20 mouse cellular contexts compared by ENCODE assay signal in the genomic region with DNA sequence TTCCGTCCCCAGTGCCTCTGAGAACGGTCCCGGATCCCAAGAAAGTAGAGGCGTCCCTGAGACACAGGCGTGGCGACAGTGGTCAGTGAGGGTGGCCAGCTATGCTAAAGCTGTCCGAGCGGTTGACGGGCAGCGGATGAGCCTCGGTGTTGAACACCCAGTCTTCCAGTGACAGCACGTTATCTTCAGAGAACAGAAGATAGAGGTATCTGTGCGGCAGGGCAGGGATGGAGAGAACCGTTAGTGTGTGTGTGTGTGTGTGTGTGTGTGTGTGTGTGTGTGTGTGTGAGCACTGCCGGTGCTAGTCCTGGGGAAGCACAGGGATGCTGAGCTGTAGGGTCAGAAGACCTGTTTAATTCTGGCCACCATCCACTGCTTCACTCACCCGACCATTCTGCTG. TPM values are rescaled to one million over a fixed set of nuclear protein-coding genes. Genes with fewer than 3 reads are reported as not detected.
DNase-seq lines count a peak whose midpoint lies in the region; ATAC-seq and TF ChIP-seq lines count a peak whose summit lies in the region.
"Had no signal": no experiment of that assay in that cellular context is flagged by ENCODE, and none has a peak within 500 bp of the region (broad histone marks: within the 10 kb centered on the region; RNA-seq: fewer than 3 reads in every experiment).

No protein-coding gene starts in this region.

- no peak overlapping the region for H3K9ac ChIP-seq in MEL (ENCODE audit: control insufficient read depth, low read depth, low read length, poor library complexity, severe bottlenecking)
- no peak overlapping the region for H3K9ac ChIP-seq in liver, embryonic 11.5 days (ENCODE audit: low read depth, low read length)
- H3K9ac ChIP-seq in liver, embryonic 15.5 days: no peak overlapping the region
- H3K9ac ChIP-seq: embryonic facial prominence, embryonic 12.5 days; forebrain, embryonic 12.5 days; heart, embryonic 13.5 days; hindbrain, embryonic 13.5 days had no signal

- TF ChIP-seq CTCF in MEL (IDR thresholded peaks at IDR 0.05 in 2 of 3, conservative IDR thresholded peaks at IDR 0.05 in 1 of 3; ENCODE audit: control insufficient read depth in 1 of 3, insufficient read depth in 1 of 3, low read depth in 2 of 3, low read length in 3 of 3, poor library complexity in 1 of 3, severe bottlenecking in 1 of 3): no peak

- no peak for DNase-seq in MEL (ENCODE audit: low read depth, low spot score)
- no peak for DNase-seq in liver, embryonic 11.5 days (ENCODE audit: low spot score)
- no peak for DNase-seq in gastrocnemius, adult 18-20 months (ENCODE audit: low spot score)
- DNase-seq in embryo, embryonic 10.5 days (ENCODE audit: low spot score): no peak
- no peak for DNase-seq in gastrocnemius, postnatal 36 days
- DNase-seq: adrenal gland, adult 2 months; adrenal gland, postnatal 25 days; cerebellum, adult 18-20 months; gastrocnemius, postnatal 25 days; heart, adult 11 months; heart, postnatal 4 days had no signal

- H3K79me2 ChIP-seq in MEL (ENCODE audit: control insufficient read depth, insufficient read depth, low read length, poor library complexity): no peaks in the 10 kb centered on the region

- no peak for TF ChIP-seq RAD21 in MEL (IDR thresholded peaks at IDR 0.05; ENCODE audit: low read depth, low read length)

- peak; percentile 72 for ATAC-seq in liver, embryonic 11.5 days (replicated peaks; ENCODE audit: low FRiP score)
- ATAC-seq in liver, embryonic 15.5 days (ENCODE audit: insufficient read depth): 0 out of 2 replicates have a peak, but pooled peaks have one; percentile 47
- peak; percentile 51; the same call in 1 of the 2 replicates for ATAC-seq in megakaryocyte-erythroid progenitor cell, adult 5-6 weeks (replicated peaks; ENCODE audit: low FRiP score, low TSS enrichment, poor library complexity, severe bottlenecking)
- ATAC-seq: forebrain, embryonic 16.5 days; hindbrain, postnatal 0 days; Patski had no signal

- H3K27ac ChIP-seq in MEL (ENCODE audit: control insufficient read depth, low read depth, low read length): no peak overlapping the region
- no peak overlapping the region for H3K27ac ChIP-seq in liver, embryonic 11.5 days (ENCODE audit: low read depth, low read length)
- H3K27ac ChIP-seq in liver, embryonic 15.5 days (replicated peaks): no peak overlapping the region
- H3K27ac ChIP-seq: embryonic facial prominence, embryonic 12.5 days; forebrain, embryonic 12.5 days; heart, embryonic 13.5 days; hindbrain, embryonic 13.5 days; hindbrain, postnatal 0 days had no signal

- H3K4me3 ChIP-seq in MEL (ENCODE audit: control insufficient read depth in 1 of 2, insufficient read depth in 1 of 2, low read depth in 2 of 2, low read length in 2 of 2): no peak overlapping the region
- H3K4me3 ChIP-seq in liver, embryonic 11.5 days (ENCODE audit: low read depth, low read length): no peak overlapping the region
- H3K4me3 ChIP-seq in liver, embryonic 15.5 days (replicated peaks): no peak overlapping the region
- H3K4me3 ChIP-seq: embryonic facial prominence, embryonic 12.5 days; forebrain, embryonic 12.5 days; heart, embryonic 13.5 days; hindbrain, embryonic 13.5 days had no signal

- no peaks in the 10 kb centered on the region for H3K27me3 ChIP-seq in MEL (ENCODE audit: control insufficient read depth in 1 of 2, insufficient read depth in 2 of 2, low read length in 2 of 2)
- H3K27me3 ChIP-seq in liver, embryonic 11.5 days (replicated peaks; ENCODE audit: control insufficient read depth, insufficient read depth, low read length): no peaks in the 10 kb centered on the region
- H3K27me3 ChIP-seq in liver, embryonic 15.5 days: no peaks in the 10 kb centered on the region
- H3K27me3 ChIP-seq: embryonic facial prominence, embryonic 12.5 days; forebrain, embryonic 12.5 days; heart, embryonic 13.5 days; hindbrain, embryonic 13.5 days; Patski had no signal

- no peaks in the 10 kb centered on the region for H3K9me3 ChIP-seq in MEL (replicated peaks; ENCODE audit: insufficient read depth, low read length)
- H3K9me3 ChIP-seq in liver, embryonic 11.5 days (ENCODE audit: control insufficient read depth, low read length): no peaks in the 10 kb centered on the region
- H3K9me3 ChIP-seq in liver, embryonic 15.5 days (replicated peaks): no peaks in the 10 kb centered on the region
- H3K9me3 ChIP-seq: forebrain, embryonic 12.5 days; heart, embryonic 13.5 days; hindbrain, embryonic 13.5 days had no signal

- no peak overlapping the region for H3K4me2 ChIP-seq in liver, embryonic 11.5 days
- no peak overlapping the region for H3K4me2 ChIP-seq in liver, embryonic 15.5 days
- H3K4me2 ChIP-seq: embryonic facial prominence, embryonic 12.5 days; forebrain, embryonic 12.5 days; heart, embryonic 13.5 days; hindbrain, embryonic 13.5 days had no signal

- WGBS in liver, embryonic 11.5 days: 55% methylated on average over 16 of the region's 16 CpGs
- WGBS in liver, embryonic 15.5 days (ENCODE audit: insufficient replicate concordance): 54% methylated on average over 16 of the region's 16 CpGs

- intact Hi-C loops in gastrocnemius, postnatal 36 days (cut with DNase I): no loop called here

- H3K36me3 ChIP-seq in MEL (ENCODE audit: control insufficient read depth in 1 of 2, insufficient read depth in 2 of 2, low read length in 2 of 2): no peaks in the 10 kb centered on the region
- H3K36me3 ChIP-seq in liver, embryonic 11.5 days (ENCODE audit: control insufficient read depth, insufficient read depth, low read length): peaks cover 13% of the 10 kb centered on the region
- peaks cover 10% of the 10 kb centered on the region for H3K36me3 ChIP-seq in liver, embryonic 15.5 days (replicated peaks)

- no peaks in the 10 kb centered on the region for H3K4me1 ChIP-seq in MEL (ENCODE audit: control insufficient read depth in 1 of 2, insufficient read depth in 2 of 2, low read length in 2 of 2)
- peaks cover 8% of the 10 kb centered on the region; the same call in 1 of the 2 replicates for H3K4me1 ChIP-seq in liver, embryonic 11.5 days (replicated peaks; ENCODE audit: control insufficient read depth, insufficient read depth, low read length)
- H3K4me1 ChIP-seq in liver, embryonic 15.5 days (replicated peaks): peaks cover 5% of the 10 kb centered on the region; the same call in 1 of the 2 replicates

- peak in 1 of 2 experiments; percentile 57; a peak in 1 of 4 replicates for TF ChIP-seq EP300 in MEL (IDR thresholded peaks at IDR 0.05; ENCODE audit: low read depth in 1 of 2, low read length in 2 of 2)

- no peak for TF ChIP-seq POLR2A in MEL (IDR thresholded peaks at IDR 0.05; ENCODE audit: control insufficient read depth in 1 of 2, insufficient read depth in 1 of 2, low read depth in 1 of 2, low read length in 2 of 2, poor library complexity in 1 of 2)

TF ChIP-seq in MEL, 35 proteins besides CTCF, POLR2A, EP300 and RAD21:
- TF ChIP-seq BHLHE40 (IDR thresholded peaks at IDR 0.05; ENCODE audit: borderline replicate concordance, low read depth, low read length) (no peak), RCOR1 (IDR thresholded peaks at IDR 0.05; ENCODE audit: low read depth, low read length) (0 out of 2 replicates have a peak, but pooled peaks have one; percentile 20), TCF12 (IDR thresholded peaks at IDR 0.05; ENCODE audit: low read depth, low read length) (peak; percentile 28; the same call in 1 of the 2 replicates), MAX (IDR thresholded peaks at IDR 0.05; ENCODE audit: low read length) (no peak), MYB (IDR thresholded peaks at IDR 0.05; ENCODE audit: low read depth, low read length) (peak; percentile 28; the same call in 1 of the 2 replicates)

RNA-seq across cellular contexts. Expression of a gene that starts 11.7 kb away (rescaled TPM):
- 2.2 and 2.9 TPM in 2 replicates for total RNA-seq in MEL (2012; rRNA removed)
- polyA plus RNA-seq in MEL (2012; ENCODE audit: insufficient read depth in 1 of 2, insufficient read length in 2 of 2, low read depth in 1 of 2, low replicate concordance in 2 of 2, missing spikeins in 1 of 2): 10 to 100 TPM in 1 of 2 experiments, not detected in 1; 16.3 TPM
- polyA plus RNA-seq in liver, embryonic 11.5 days (2014; fragmentation: Nextera tagmentation; extraction: Ambion mirVana): 12.4 and 13.1 TPM in 2 replicates
- polyA plus RNA-seq in liver, embryonic 15.5 days (2015; fragmentation: Nextera tagmentation; extraction: Ambion mirVana): 4.1 and 6.6 TPM in 2 replicates
- 17.7 and 18.4 TPM in 2 replicates for total RNA-seq in megakaryocyte-erythroid progenitor cell, adult 5-6 weeks (2014; fragmentation: Nextera tagmentation)
- 1.6 and 3.6 TPM in 2 replicates for total RNA-seq in megakaryocyte-erythroid progenitor cell, adult 5-6 weeks (2017)
- 1 to 10 TPM; 4.2 to 4.9 TPM for total RNA-seq in gastrocnemius, adult 18-20 months (2021)
- 1 to 10 TPM; 4.9 to 6.1 TPM for total RNA-seq in gastrocnemius, postnatal 36 days (2021)

RNA-seq across cellular contexts. Expression of a gene that starts 28.4 kb away (rescaled TPM):
- 44.3 and 52.0 TPM in 2 replicates for total RNA-seq in MEL (2012; rRNA removed)
- 10 to 100 TPM in 1 of 2 experiments, not detected in 1; 88.3 TPM for polyA plus RNA-seq in MEL (2012; ENCODE audit: insufficient read depth in 1 of 2, insufficient read length in 2 of 2, low read depth in 1 of 2, low replicate concordance in 2 of 2, missing spikeins in 1 of 2)
- polyA plus RNA-seq in liver, embryonic 11.5 days (2014; fragmentation: Nextera tagmentation; extraction: Ambion mirVana): 107 and 114 TPM in 2 replicates
- polyA plus RNA-seq in liver, embryonic 15.5 days (2015; fragmentation: Nextera tagmentation; extraction: Ambion mirVana): 39.6 and 40.3 TPM in 2 replicates
- 76.1 and 80.1 TPM in 2 replicates for total RNA-seq in megakaryocyte-erythroid progenitor cell, adult 5-6 weeks (2014; fragmentation: Nextera tagmentation)
- total RNA-seq in megakaryocyte-erythroid progenitor cell, adult 5-6 weeks (2017): 41.5 and 67.4 TPM in 2 replicates
- 100 to 1,000 TPM; 139 to 147 TPM for total RNA-seq in gastrocnemius, adult 18-20 months (2021)
- 100 to 1,000 TPM; 124 to 130 TPM for total RNA-seq in gastrocnemius, postnatal 36 days (2021)

RNA-seq across cellular contexts. Expression of a gene that starts 52.8 kb away (rescaled TPM):
- total RNA-seq in MEL (2012; rRNA removed): 12.8 and 14.9 TPM in 2 replicates
- 10 to 100 TPM in 1 of 2 experiments, not detected in 1; 20.6 TPM for polyA plus RNA-seq in MEL (2012; ENCODE audit: insufficient read depth in 1 of 2, insufficient read length in 2 of 2, low read depth in 1 of 2, low replicate concordance in 2 of 2, missing spikeins in 1 of 2)
- 15.9 and 18.5 TPM in 2 replicates for polyA plus RNA-seq in liver, embryonic 11.5 days (2014; fragmentation: Nextera tagmentation; extraction: Ambion mirVana)
- polyA plus RNA-seq in liver, embryonic 15.5 days (2015; fragmentation: Nextera tagmentation; extraction: Ambion mirVana): 14.0 and 18.9 TPM in 2 replicates
- total RNA-seq in megakaryocyte-erythroid progenitor cell, adult 5-6 weeks (2014; fragmentation: Nextera tagmentation): 18.4 and 23.7 TPM in 2 replicates
- 34.6 and 45.8 TPM in 2 replicates for total RNA-seq in megakaryocyte-erythroid progenitor cell, adult 5-6 weeks (2017)
- not detected for total RNA-seq in gastrocnemius, adult 18-20 months (2021)
- under 1 TPM in 1 of 2 experiments, not detected in 1; 0.20 TPM for total RNA-seq in gastrocnemius, postnatal 36 days (2021)
- total RNA-seq: gastrocnemius, postnatal 25 days had no signal

Comparison
In these comparisons a context has a peak if more than half of its experiments do, and no peak if none do; other contexts are left out.
1. RNA of a gene that starts 52.8 kb away (total RNA-seq): 18.4 to 45.8 TPM in megakaryocyte-erythroid progenitor cell, adult 5-6 weeks and 12.8 to 14.9 TPM in MEL; 0.20 TPM in gastrocnemius, postnatal 36 days and not detected in gastrocnemius, adult 18-20 months; every median in the first group is over 10 times any median in the second.
2. Peak in every context shown above with its lines, with median percentiles within 50 percentile points of each other: ATAC-seq.